Mouse (Mus musculus): ENCODE measurements at regions not wholly inside any gene's neighbourhood (a gene's known extent, or its start where the extent isn't known, plus 50 kb on each side); places are given as distances from the start of the nearest gene placed in this dataset.

DNA sequence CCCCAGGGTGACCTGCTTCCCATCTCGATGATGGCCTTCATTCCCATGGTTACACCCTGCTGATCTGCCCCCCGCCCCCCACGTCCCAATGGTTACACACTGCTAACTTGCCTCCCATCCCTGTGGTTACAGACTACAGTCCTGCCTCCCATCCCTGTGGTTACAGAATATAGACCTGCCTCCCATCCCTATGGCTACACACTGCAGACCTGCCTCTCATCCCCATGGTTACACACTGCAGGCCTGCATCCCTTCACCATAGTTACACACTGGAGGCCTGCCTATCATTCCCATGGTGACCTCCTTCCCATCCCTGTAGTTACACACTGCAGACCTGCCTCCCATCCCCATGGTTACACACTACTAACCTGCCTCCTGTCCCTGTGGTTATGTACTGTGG is 78.3 kb upstream of the Trpc7 start:
- ATAC-seq, result peak; percentile 98
- WGBS, result 86% methylated on average over 3 of the region's 3 CpGs
- no peak overlapping the region for H3K9ac ChIP-seq
- no peak overlapping the region for H3K4me2 ChIP-seq (ENCODE audit: low read depth)
- no peak overlapping the region for H3K4me3 ChIP-seq (ENCODE audit: low read depth, low read length)
- H3K36me3 ChIP-seq (ENCODE audit: insufficient read depth), result no peaks in the 10 kb centered on the region
- H3K4me1 ChIP-seq (ENCODE audit: insufficient read depth), result no peaks in the 10 kb centered on the region
- TF ChIP-seq CTCF (IDR thresholded peaks at IDR 0.05; ENCODE audit: low read depth), result no peak
- H3K27me3 ChIP-seq (ENCODE audit: insufficient read depth, low read length), result no peaks in the 10 kb centered on the region
- peak; percentile 33 for DNase-seq
- H3K9me3 ChIP-seq (ENCODE audit: low read length), result no peaks in the 10 kb centered on the region
- H3K27ac ChIP-seq (ENCODE audit: low read depth, low read length), result no peak overlapping the region

DNA sequence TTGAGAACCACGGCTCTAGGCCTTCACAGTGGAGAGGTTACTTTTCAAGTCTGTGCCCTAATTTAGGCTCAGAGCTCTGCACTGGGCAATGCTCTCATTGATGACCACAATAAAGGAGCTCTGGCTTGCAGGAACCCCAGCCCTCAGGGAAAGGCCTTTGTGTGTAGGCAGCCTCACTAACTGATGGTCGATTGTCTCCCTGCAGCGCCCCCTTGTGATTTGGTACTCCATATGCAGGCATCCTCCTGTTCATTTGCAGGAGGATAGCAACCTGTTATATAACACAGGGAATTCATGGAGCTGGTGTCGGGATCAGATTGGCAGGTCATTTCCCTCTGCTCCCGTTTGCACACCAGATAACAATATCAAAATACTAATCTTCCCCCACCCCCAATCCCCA is 59.6 kb upstream of the Trpc7 start:
- ATAC-seq (no peak), DNase-seq (no peak)
- Histone ChIP-seq H3K27me3 (ENCODE audit: insufficient read depth, low read length) (no peaks in the 10 kb centered on the region), H3K27ac (ENCODE audit: low read depth, low read length) (no peak overlapping the region), H3K4me2 (ENCODE audit: low read depth) (no peak overlapping the region), H3K9ac (no peak overlapping the region), H3K36me3 (ENCODE audit: insufficient read depth) (no peaks in the 10 kb centered on the region), H3K9me3 (ENCODE audit: low read length) (no peaks in the 10 kb centered on the region), H3K4me3 (ENCODE audit: low read depth, low read length) (no peak overlapping the region), H3K4me1 (ENCODE audit: insufficient read depth) (no peaks in the 10 kb centered on the region)
- peak; percentile 15; the same call in 1 of the 2 replicates for TF ChIP-seq CTCF (IDR thresholded peaks at IDR 0.05; ENCODE audit: low read depth)
- 48% methylated on average over 5 of the region's 5 CpGs for WGBS

DNA sequence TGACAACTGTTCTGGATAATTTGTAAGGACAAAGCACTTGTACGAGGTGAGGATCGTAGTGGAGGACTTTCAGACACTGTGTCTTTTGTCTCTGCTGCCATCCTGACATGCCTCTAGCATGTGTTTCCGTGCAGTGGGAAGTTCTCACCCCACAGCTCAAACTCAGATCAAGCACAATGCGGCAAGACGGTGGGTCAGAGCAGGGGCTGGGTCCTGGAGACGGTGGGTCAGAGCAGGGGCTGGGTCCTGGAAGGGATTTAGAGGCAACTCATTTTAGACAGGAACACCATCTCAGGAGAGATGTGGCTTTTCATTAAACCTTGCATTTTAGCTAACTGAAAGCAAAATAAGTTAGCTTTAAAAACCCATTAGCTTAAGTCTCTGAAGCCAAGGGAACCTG is 52.3 kb upstream of the Trpc7 start:
- WGBS, result 79% methylated on average over 6 of the region's 6 CpGs
- no peak for DNase-seq
- ATAC-seq, result no peak
- H3K4me2 ChIP-seq (ENCODE audit: low read depth), result no peak overlapping the region
- no peak overlapping the region for H3K27ac ChIP-seq (ENCODE audit: low read depth, low read length)
- TF ChIP-seq CTCF (IDR thresholded peaks at IDR 0.05; ENCODE audit: low read depth), result no peak
- no peak overlapping the region for H3K4me3 ChIP-seq (ENCODE audit: low read depth, low read length)
- H3K9me3 ChIP-seq (ENCODE audit: low read length), result no peaks in the 10 kb centered on the region
- H3K36me3 ChIP-seq (ENCODE audit: insufficient read depth), result no peaks in the 10 kb centered on the region
- H3K4me1 ChIP-seq (ENCODE audit: insufficient read depth), result no peaks in the 10 kb centered on the region
- H3K27me3 ChIP-seq (ENCODE audit: insufficient read depth, low read length), result no peaks in the 10 kb centered on the region
- no peak overlapping the region for H3K9ac ChIP-seq

DNA sequence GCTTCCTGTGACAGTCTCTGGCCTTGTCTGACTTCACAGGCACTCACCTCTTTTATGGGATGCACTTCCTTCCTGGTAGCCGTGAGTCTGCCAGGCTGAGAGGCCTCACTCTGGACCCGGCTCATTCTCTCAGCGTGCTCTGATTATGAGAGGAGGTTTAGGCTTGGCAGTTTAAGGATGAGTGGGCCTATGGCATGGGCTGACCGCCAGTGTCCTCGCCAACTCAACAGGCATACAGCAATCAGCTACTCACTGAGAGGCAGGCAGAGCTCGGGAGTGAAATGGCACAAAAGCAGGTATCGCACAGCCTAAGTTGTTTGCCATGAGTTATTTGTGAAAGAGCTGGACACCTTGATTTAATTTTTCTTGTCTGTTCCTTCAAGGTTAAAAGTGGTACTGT is 51.5 kb upstream of the Trpc7 start:
- H3K4me3 ChIP-seq (ENCODE audit: low read depth, low read length), result no peak overlapping the region
- no peak overlapping the region for H3K9ac ChIP-seq
- H3K4me1 ChIP-seq (ENCODE audit: insufficient read depth), result no peaks in the 10 kb centered on the region
- no peaks in the 10 kb centered on the region for H3K27me3 ChIP-seq (ENCODE audit: insufficient read depth, low read length)
- ATAC-seq (no peak), DNase-seq (no peak)
- H3K36me3 ChIP-seq (ENCODE audit: insufficient read depth), result no peaks in the 10 kb centered on the region
- no peak overlapping the region for H3K27ac ChIP-seq (ENCODE audit: low read depth, low read length)
- WGBS, result 74% methylated on average over 7 of the region's 7 CpGs
- H3K4me2 ChIP-seq (ENCODE audit: low read depth), result no peak overlapping the region
- TF ChIP-seq CTCF (IDR thresholded peaks at IDR 0.05; ENCODE audit: low read depth), result no peak
- no peaks in the 10 kb centered on the region for H3K9me3 ChIP-seq (ENCODE audit: low read length)

All from forebrain, postnatal 0 days (tissue).